Mouse (Mus musculus): Measurements from ENCODE around the gene Bhlhe23.

The Bhlhe23 gene

DNA sequence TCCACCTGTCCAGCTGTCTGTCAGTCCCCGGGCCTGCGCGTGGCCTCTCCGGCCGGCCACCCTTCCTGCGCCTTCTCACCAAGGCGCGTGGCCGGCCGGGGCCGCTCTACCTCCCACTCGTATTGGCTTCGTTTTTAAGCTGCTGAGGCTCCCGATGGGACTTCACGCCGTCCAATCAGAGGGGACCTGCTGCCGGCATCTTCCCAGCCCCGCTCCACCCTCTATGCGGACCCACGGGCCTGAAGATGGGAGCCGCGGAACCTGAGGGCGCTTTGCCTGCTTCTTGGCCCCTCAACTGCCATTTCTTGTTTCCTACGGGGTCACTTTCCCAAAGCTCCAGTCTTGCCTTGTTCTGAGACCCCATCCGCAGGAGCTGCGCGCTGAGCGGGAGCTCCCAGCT lies at the start of gene Bhlhe23:
Gene Bhlhe23 (minus strand): TSS at position 108 of the 400 bp plus-strand sequence.
- no peak for DNase-seq

GRCm38 (mm10) chr2:180825147-180825941 lies 48.6 kb upstream of the Bhlhe23 start:
- peak; percentile 9 to 45 for DNase-seq

- no peak for DNase-seq
Observed at GRCm38 (mm10) chr2:180824724-180825123, 48.0 kb upstream of the Bhlhe23 start.

DNA sequence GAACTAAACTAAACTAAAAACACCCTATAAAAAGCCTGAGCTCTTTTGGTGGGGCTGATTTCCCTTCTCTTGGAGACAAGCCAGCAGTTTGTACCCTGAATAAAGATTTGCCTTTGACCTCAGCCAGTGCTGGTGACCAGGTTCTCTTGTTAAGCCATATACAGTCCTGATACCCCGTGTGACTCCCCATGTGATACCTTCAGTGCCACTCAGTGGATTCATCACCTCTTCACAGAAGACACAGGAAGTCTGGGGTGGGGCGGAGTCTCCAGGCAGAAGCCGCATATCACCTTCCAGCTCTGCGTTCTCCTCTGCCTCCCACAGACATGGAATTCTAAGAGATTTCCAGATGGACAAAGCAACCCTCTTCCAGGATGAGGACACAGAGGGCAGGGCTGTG lies 47.4 kb upstream of the Bhlhe23 start:
- DNase-seq = no peak

- DNase-seq = peak in 1 of 2 experiments; percentile 13
Observed at GRCm38 (mm10) chr2:180822476-180822875, 45.8 kb upstream of the Bhlhe23 start.

DNA sequence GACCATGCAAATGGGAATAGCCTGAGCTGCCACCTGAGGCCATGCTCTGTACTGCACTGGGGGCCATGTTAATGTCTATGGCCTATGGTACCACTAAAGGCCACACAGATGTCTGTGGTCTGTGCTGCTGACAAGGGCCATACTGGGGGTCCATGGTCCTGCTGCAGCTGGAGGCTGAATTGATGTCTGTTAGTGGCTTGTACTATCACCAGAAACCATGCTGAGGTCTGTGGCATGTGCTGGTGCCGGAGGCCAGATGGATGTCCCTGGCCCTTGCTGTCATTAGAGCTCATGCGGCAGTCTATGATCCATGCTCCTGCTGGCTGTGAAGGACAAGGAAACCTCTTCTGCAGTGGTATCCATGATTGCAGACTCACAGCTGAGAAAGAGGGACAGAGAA lies 42.8 kb upstream of the Bhlhe23 start:
- DNase-seq = no peak

GRCm38 (mm10) chr2:180816440-180817065 lies 39.9 kb upstream of the Bhlhe23 start:
- DNase-seq = no peak

GRCm38 (mm10) chr2:180813982-180814568 lies 37.4 kb upstream of the Bhlhe23 start:
- DNase-seq = no peak

GRCm38 (mm10) chr2:180811002-180811401 lies 34.3 kb upstream of the Bhlhe23 start:
- no peak for DNase-seq

DNA sequence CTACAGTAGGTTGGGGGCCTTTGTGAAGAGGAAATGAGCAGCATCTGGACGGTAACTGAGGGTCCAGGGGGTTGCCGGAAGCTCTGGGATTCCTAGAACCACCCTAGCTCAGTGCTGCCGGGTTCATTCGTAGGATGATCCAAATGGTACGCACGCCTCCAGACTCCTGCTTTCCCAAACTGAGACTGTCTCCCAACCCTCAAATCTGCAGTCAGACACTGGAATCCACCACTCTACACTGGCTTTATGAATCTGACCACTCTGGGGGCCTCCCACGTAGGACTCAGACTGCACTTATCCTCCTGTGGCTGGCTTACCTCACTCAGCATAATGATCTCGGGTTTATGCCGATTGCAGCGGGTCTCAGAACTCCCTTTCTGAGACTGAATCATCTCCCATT lies 32.8 kb upstream of the Bhlhe23 start:
- no peak for DNase-seq

DNA sequence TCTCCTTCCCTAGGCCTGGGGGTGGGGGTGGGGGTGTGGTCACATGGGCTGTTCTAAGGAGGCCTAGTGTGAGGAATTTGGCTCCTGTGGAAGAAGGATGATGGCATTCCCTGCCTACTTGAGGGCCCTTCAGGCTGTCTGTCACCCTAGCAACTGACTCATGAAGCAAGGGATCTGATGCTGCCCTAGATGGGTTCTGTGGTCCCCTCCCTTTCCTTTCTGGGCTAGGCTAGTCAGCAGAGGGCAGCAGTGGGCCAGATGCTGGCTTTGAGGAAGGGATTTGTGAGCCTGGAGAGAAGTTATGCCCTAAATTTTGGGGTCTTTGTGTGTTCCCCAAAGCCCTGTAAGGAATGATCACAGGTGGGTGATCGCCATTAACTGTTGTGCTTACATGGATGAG lies 29.3 kb upstream of the Bhlhe23 start:
- DNase-seq = peak in 1 of 2 experiments; percentile 21

DNA sequence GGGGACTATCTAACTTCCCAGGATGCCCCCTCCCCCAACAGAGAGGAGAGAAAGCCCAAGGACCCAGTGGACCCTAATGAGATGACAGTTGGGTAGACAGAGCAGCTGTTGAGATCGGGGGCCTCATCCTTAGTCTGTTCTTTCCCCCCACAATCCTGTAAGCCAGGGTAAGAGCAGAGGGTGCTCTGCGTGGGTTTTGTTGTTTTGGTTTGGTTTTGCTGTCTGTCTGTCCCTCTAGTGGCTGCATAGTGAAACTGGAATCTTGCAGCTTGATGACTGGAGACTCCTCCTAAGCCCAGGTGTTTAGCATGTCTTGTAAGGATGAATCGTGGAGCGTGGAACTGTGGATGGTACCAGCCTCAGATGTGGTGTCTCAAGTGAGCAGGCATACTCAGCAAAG lies 19.3 kb upstream of the Bhlhe23 start:
- no peak for DNase-seq

- no peak for DNase-seq
Observed at GRCm38 (mm10) chr2:180795597-180795996, 18.9 kb upstream of the Bhlhe23 start.

DNA sequence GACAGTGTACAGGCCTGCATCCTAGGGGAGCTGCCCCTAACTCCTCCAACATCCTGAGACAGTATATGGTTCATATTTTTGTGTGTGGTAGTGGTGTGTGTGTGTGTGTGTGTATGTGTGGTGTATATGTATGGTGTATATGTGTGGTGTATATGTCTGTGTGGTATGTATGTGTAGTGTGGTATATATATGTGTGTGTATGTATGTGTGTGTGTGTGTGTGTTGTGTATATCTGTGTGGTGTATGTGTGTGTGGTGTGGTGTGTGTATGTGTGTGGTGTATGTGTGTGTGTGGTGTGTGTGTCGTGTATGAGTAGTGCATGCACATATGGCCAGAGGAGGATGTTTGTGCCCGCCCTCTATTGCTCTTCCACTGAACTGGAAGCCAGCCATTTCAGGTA lies 17.7 kb upstream of the Bhlhe23 start:
- DNase-seq = no peak

- DNase-seq = peak in 1 of 2 experiments; percentile 39
Observed at GRCm38 (mm10) chr2:180791674-180792073, 15.0 kb upstream of the Bhlhe23 start.

DNA sequence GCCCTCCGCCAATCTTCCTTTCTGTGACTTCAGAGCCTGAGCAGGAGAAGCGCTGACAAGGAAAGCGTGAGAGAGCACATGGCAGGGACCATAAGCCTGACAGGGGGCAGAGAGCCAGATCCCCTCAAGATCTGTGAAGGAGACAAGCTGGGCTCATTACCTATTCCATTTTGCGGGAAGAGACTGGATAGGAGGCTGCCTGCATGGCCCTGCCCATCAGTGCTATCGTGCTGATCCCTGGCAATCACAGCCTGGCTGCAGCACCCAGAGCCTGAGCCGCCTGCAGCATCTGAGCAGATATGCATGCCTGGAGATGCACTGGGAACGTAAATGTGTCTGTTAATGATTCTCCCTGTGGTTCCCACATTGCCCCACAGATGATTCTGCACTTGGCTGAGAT lies 12.1 kb upstream of the Bhlhe23 start:
- no peak for DNase-seq

GRCm38 (mm10) chr2:180788386-180788785 lies 11.7 kb upstream of the Bhlhe23 start:
- DNase-seq = peak in 1 of 2 experiments; percentile 8

- DNase-seq = no peak
Observed at GRCm38 (mm10) chr2:180787566-180788232, 11.0 kb upstream of the Bhlhe23 start.

DNA sequence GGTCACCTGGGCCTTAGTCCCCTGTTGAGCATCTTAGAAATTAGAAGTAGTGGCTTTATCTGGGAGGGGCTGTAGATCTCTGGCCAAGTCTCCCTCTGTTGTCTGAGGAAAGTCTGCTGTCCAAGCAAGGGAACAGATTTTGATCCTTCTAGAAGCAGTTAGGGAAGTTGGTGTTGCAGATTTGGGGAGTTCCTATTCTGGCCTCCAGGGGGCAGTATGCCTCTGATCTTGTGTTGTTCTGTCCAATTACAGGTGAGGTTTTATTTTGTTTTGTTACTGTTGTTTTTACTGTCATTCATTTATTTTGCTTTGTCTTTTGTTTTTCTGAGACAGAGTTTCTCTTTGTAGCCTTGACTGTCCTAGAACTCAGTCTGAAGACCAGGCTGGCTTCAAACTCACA lies 10.0 kb upstream of the Bhlhe23 start:
- peak; percentile 26 to 48 for DNase-seq

DNA sequence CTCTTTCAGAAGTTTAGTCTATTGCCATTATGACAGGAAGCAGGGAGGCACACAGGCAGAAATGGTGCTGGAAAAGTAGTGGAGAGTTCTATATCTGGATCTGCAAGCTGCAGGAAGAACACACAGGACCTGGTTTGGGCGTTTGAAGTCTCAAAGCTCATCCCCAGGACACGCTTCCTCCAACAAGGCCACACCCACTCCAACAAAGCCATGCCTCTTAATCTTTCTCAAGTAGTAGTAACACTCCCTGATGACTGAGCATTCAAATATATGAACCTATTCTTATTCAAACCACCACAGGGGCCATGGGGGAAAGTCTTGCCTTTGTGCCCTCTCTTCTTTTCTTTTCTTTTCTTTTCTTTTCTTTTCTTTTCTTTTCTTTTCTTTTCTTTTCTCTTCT lies 3.6 kb upstream of the Bhlhe23 start:
- no peak for DNase-seq

- DNase-seq = peak; percentile 9 to 33
Observed at GRCm38 (mm10) chr2:180779226-180780104, 2.8 kb upstream of the Bhlhe23 start.

GRCm38 (mm10) chr2:180775641-180776040 lies 1.1 kb downstream of the Bhlhe23 start:
- no peak for DNase-seq
